Mouse (Mus musculus): ENCODE measurements at regions not wholly inside any gene's neighbourhood (a gene's known extent, or its start where the extent isn't known, plus 50 kb on each side); places are given as distances from the start of the nearest gene placed in this dataset.

DNA sequence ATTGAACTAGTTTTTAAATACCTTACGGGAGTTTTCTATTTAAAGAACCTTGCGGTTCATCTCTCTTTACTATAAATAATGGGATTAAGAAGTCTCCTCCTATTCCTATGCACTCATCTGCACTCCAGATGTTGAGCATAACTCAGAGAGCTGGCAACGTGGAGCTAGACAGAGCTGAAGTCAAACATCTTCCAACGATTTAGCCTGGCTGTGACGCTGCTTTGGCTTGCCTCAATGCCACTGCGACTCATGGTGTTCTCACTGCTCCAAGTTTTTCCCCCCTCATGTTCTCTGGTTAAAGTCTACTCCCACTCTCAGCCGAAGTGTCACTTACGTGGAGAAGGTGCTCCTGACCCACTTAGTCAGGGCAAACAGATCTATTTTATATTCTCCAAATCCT, 277.3 kb upstream of the Gjb5 start:
- peak; percentile 37 for DNase-seq

GRCm38 (mm10) chr4:127619870-127620269, 261.9 kb upstream of the Gjb5 start:
- no peak for DNase-seq

GRCm38 (mm10) chr4:127612761-127613160, 254.8 kb upstream of the Gjb5 start:
- DNase-seq, result no peak

DNA sequence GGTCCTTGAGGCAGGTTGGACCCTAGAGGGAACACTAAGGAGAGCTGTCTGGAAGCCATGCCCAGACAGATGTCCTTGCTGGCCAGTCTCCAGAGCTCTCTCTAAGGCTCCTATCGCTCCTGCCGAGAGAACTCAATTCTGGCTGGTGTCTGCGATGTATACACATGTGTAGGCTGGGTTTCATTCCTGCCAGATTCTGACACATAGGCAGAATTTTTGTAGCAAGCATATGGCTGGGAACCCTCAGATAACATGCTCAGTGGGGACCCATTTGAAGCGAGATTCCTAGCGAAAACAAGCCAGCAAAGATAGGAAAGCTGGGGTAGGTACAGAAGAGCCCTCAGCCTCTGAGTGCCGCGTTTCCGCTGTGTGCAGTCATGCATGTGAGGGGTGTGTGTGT, 242.9 kb upstream of the Gjb5 start:
- DNase-seq, result no peak

DNA sequence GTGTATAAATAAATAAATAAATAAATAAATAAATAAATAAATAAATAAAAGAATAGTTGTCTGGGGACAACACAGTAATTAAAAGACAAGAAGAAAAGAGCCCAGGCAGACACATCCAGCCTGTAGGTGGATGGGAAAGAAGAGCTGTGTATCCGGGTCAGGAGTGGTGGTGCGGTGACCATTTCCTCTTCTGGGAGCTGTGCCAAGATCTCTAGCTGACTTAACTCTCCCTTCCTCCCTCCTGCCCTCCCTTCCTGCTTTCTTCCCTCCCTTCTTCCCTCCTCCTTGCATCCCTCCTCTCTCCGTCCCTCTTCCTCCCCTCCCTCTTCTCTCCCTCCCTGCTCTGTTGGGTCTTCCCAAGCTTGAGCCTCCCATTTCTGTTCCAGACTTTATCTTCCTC, 240.6 kb upstream of the Gjb5 start:
- peak; percentile 30 for DNase-seq

DNA sequence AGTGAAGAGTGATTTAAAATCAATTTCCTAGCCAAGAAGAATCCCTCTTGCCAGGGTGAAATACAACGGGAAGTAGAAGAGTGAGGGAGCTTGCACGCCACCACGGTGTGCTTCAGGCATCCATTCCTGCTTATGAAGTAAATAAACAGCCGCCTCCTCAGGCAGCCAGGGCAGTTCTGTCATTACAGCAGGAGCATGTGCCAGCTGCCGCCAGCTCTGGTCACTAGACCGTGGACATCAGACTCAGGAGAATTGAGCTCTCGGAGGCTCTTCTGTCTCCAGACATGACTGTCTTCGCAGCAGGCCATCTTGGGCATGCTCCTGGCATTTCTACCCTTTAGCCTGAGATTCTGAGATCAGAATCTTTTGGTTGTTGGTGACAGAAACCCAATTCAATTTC, 236.1 kb upstream of the Gjb5 start:
- peak; percentile 36 for DNase-seq

DNA sequence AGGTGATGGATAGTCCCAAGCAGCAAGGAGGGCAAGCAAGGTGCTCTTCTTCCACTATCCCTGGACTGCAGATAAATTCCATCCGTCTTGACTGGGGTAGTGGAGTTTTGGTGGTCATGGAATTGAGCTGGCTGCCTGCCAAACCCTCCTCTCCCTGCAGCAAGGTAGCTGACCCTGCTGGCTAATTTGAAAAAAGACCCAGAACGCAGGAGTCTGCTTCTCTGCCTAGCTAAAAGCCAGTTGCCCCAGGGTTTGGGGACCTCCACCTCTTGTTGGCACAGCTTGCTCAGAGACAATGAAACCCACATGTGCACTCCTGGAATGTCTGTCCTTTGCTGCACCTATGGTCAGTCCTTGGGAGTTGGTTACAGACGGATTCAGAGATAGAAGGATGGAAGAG, 233.6 kb upstream of the Gjb5 start:
- peak; percentile 74 for DNase-seq

GRCm38 (mm10) chr4:127586822-127587221, 228.8 kb upstream of the Gjb5 start:
- peak; percentile 65 for DNase-seq

DNA sequence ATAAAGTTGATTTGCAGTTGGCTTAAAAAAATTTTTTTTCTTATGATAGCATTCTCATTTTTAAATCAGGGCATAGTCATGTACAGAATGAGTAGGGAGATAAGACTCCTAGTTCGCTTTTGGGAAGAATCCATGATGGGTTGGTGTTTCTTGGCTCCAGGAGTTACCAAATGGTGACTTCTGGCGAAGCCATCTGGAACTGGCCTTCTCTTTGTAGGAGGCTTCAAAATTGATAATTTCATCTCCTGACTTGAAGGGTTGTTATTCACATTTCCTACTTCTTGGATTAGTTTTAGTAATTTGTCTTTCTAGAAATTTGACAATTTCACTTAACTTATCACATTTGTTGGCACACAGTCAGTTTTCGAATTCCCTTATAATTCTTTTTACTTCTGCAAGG, 218.5 kb upstream of the Gjb5 start:
- no peak for DNase-seq

DNA sequence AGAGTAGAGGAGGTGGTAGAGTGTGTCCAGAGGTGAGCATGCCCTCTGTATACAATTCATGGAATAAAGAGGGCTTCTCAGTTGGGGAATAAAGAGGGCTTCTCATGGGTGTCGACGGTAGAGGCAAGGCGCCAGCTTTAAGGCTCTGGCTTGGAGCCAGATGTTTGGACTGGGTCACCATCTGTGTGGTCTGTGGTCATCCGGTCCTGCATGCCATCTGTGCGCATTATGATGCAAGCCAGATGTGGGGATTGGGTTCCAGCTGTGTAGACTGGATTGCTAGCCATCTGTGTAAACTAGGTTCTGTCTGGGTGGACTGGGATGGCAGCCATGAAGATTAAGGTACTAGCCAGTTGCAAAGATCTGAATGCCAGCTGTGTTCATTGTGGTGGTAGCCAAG, 204.6 kb upstream of the Gjb5 start:
- DNase-seq, result peak; percentile 64

GRCm38 (mm10) chr4:127558572-127558971, 200.6 kb upstream of the Gjb5 start:
- peak; percentile 66 for DNase-seq

- DNase-seq, result peak; percentile 24
Observed at GRCm38 (mm10) chr4:127552456-127553225, 194.7 kb upstream of the Gjb5 start.

- peak; percentile 68 for DNase-seq
Observed at GRCm38 (mm10) chr4:127549581-127549980, 191.6 kb upstream of the Gjb5 start.

- DNase-seq, result no peak
Observed at GRCm38 (mm10) chr4:127549018-127549417, 191.0 kb upstream of the Gjb5 start.

GRCm38 (mm10) chr4:127545106-127545505, 187.1 kb upstream of the Gjb5 start:
- DNase-seq, result peak; percentile 59

DNA sequence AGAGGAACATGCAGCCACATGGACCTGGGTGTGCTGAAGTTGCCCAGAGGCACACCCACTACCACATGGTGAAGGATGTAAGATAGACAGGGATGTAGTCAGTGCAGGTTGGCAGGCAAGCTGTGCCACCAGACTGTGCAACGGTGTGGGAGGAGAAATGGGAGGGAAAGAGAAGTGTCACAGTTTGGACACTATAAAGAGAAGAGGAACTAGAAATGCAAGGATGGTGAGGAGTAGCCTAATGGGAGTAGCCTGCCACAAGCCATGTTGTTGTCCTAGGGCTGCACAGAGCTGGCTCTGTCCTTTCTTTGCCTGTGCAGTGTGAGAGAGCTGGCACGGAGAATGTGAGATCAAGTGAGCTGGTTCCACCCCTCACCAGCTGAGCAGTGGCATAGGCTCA, 185.3 kb upstream of the Gjb5 start:
- no peak for DNase-seq

- peak; percentile 41 for DNase-seq
Observed at GRCm38 (mm10) chr4:127542771-127543170, 184.8 kb upstream of the Gjb5 start.

DNA sequence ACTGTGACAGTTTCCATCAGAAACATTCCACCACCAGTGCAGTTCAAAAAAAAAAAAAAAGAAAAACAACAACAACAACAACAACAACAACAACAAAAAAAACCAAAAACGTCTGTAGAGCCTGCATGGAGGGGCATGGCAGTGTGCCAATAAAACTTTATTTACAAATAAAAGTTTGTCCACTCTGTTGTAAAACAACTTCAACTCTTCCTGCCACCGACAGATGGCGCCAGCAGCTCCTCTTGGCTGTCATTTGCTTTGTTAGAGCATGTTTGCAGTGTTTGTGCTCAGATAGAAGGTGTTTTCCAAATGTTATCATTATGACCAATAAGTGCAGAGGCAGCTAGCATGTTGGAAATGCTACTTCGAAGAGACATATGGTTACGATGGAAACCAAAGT, 179.0 kb upstream of the Gjb5 start:
- DNase-seq, result no peak

- DNase-seq, result no peak
Observed at GRCm38 (mm10) chr4:127535630-127536029, 177.6 kb upstream of the Gjb5 start.

DNA sequence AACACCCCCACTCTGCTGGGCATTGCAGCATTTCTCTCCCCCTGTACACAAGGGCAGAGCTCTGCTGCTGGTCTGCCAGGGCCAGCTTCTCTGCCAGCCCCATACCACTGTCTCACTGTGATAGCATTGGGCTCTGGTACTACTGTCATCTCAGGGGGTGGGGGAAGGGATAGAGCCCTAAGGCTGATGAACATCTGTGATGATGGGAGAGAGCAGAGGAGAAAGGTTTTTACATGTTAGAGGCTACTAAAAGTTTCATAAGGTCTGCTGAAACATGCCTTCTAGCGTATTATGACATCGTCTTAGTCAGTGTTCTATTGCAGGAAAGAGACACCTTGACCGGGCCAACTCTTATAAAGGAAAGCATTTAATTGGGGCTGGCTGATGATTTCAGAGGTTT, 176.4 kb upstream of the Gjb5 start:
- no peak for DNase-seq

DNA sequence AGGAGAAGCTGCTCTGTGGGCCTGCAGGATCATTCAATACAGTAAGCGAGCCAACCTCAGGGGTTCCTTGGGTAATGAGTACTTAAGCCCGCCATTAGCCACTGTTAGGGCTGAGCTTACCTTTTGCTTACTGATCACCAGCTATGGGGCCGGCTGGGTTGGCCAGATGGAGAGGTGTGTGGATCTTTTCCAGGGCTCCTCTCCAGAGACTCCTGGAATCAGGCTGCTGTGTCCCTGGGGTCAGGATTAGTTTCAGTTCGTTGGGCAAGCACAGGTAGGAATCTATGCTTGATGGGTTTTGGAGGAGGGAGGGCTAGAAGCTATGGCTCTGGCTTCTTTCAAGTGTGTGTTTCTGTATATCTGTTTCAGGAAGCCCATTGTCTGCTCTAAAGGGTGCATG, 175.7 kb upstream of the Gjb5 start:
- DNase-seq, result no peak

- DNase-seq, result no peak
Observed at GRCm38 (mm10) chr4:127530779-127531178, 172.8 kb upstream of the Gjb5 start.

- no peak for DNase-seq
Observed at GRCm38 (mm10) chr4:127522151-127522550, 164.2 kb upstream of the Gjb5 start.

DNA sequence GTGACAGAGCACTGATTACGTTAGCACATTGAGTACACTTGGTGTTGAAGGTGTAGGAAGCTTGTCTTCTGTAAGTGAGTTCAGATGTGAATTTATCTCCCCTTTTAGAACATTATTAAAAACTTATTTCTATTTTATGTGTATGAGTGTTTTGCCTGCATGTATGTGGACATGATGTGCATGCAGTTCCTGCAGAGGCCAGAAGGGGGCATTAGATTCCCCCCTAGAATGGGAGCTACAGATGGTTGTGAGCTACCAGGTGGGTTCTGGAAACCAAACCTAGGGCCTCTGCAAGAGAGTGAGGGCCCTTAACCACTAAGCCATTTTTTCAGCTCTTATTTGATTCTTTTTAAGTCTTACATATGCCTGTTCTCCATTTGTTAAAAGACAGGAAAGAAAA, 160.0 kb upstream of the Gjb5 start:
- no peak for DNase-seq

GRCm38 (mm10) chr4:127517539-127517938, 159.6 kb upstream of the Gjb5 start:
- no peak for DNase-seq

Measured in heart, adult 11 months (tissue).